Mouse (Mus musculus) embryonic fibroblast, embryonic 13.5 days (primary cell): ENCODE data around the gene Bmp2. TPM values are rescaled to one million over a fixed set of nuclear protein-coding genes. Genes with fewer than 3 reads are reported as not detected.

Experiments
- H3K27ac ChIP-seq: 2 replicates; pipeline ENCODE4 v1.5.1; 2012; ENCODE audit warnings: low read length, control low read depth, inconsistent platforms; ENCODE audit not compliant: insufficient read depth
- H3K4me1 ChIP-seq: 2 replicates; pipeline ENCODE4 v1.6.1; 2011; ENCODE audit warnings: low read length; ENCODE audit not compliant: control insufficient read depth, insufficient read depth
- H3K4me3 ChIP-seq: 2 replicates; pipeline ENCODE4 v1.5.1; 2011; ENCODE audit warnings: mild to moderate bottlenecking, control low read depth, low read length; ENCODE audit not compliant: insufficient read depth
- CTCF ChIP-seq: IDR thresholded peaks from 2 replicates; pipeline ENCODE4 v1.5.1; 2011; ENCODE audit warnings: mild to moderate bottlenecking, control low read depth, low read length, moderate library complexity, borderline replicate concordance; ENCODE audit not compliant: insufficient read depth
- POLR2A ChIP-seq: IDR thresholded peaks from 2 replicates; pipeline ENCODE4 v1.6.1; 2011; ENCODE audit warnings: low read depth, mild to moderate bottlenecking, control low read depth, low read length, moderate library complexity
- polyA plus RNA-seq: library from polyadenylated mRNA; stranded (reverse); fragments of >200 nt; gene quantifications from 2 replicates; pipeline ENCODE4 v1.2.4, GENCODE M21; 2011; ENCODE audit warnings: low read depth; ENCODE audit not compliant: missing spikeins, insufficient read length

Bmp2 gene
- polyA plus RNA-seq, result 0.42 and 0.58 TPM in 2 replicates

DNA sequence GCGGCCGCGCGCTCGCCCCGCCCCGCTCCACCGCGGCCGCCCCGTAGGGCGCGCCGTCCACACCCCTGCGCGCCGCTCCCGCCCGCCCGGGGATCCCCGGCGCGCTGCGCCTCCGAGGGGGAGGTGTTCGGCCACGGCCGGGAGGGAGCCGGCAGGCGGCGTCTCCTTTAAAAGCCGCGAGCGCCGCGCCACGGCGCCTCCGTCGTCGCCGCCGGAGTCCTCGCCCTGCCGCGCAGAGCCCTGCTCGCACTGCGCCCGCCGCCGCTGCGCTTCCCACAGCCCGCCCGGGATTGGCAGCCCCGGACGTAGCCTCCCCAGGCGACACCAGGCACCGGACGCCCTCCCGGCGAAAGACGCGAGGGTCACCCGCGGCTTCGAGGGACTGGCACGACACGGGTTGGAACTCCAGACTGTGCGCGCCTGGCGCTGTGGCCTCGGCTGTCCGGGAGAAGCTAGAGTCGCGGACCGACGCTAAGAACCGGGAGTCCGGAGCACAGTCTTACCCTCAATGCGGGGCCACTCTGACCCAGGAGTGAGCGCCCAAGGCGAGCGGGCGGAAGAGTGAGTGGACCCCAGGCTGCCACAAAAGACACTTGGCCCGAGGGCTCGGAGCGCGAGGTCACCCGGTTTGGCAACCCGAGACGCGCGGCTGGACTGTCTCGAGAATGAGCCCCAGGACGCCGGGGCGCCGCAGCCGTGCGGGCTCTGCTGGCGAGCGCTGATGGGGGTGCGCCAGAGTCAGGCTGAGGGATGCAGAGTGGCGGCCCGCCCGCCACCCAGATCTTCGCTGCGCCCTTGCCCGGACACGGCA lies at the start of gene Bmp2:
TSS of gene Bmp2 (plus strand) at position 129 of the 811 bp plus-strand sequence.
- no peak for TF ChIP-seq POLR2A
- Histone ChIP-seq H3K4me3 (peak within 1 kb of the TSS; percentile 47), H3K27ac (no peak within 1 kb of the TSS), H3K4me1 (no peaks in the 10 kb centered on the region)

DNA sequence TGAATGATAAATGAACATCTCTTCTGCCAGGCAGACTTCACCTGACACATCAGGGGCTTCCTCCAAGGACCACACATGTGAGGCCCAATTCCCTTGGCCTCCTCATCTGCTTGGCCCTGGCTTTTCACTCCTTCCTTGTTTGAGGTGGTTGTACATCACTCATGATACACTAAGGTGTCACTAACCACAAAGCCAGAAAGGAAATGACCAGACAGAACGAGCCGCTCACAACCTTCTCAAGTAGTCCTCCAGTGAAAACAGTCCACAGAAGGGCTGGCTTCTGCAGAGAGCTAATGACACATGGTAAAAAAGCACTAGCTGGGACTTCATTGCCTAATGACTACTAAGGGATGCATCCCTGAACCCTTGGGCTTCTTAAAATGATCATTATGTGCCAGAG lies 46.3 kb upstream of the Bmp2 start:
- Histone ChIP-seq H3K4me3 (no peak overlapping the region), H3K27ac (no peak overlapping the region), H3K4me1 (no peaks in the 10 kb centered on the region)
- TF ChIP-seq CTCF, result no peak
- no peak for TF ChIP-seq POLR2A

DNA sequence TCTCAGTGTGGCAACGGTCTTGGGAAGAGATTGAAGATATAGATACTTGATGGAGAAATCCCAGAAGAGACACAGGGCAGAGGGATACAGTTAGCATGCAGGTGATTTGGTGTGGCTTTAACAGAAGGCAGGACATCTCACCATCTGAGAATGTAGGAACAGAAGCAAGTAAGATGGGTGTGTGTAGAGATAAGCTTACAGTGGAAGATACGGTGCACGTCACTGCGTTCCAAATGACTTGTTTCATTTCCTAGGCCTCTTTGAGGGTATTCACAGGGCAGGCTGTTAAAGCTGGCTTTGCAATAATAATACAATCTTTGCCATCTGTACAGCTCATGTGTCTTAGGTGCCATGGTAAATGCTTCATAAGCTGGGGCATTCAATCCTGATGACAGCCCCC lies 44.9 kb upstream of the Bmp2 start:
- no peaks in the 10 kb centered on the region for H3K4me1 ChIP-seq
- no peak overlapping the region for H3K27ac ChIP-seq
- no peak for TF ChIP-seq CTCF
- no peak for TF ChIP-seq POLR2A
- H3K4me3 ChIP-seq, result no peak overlapping the region

DNA sequence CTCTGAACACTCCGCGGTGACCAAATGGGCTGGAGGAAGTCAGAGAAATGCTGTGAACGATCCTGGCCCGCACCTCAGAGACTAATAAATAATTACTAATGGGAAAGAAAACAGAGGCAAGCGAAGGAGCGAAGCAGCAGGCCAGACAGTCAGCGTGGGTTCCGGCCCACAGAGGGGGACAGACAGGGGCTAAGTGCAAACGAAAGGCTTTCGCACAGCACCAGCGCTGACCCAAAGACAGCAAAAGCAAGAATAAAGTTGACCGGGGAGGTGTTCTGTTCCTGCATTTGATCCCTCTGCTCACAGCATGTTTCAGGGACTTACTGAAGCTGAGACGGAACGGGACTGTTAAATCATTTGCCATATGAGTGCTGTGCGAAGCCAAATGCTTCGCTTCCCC lies 42.8 kb upstream of the Bmp2 start:
- Histone ChIP-seq H3K4me1 (no peaks in the 10 kb centered on the region), H3K27ac (no peak overlapping the region), H3K4me3 (no peak overlapping the region)
- TF ChIP-seq CTCF, result no peak
- TF ChIP-seq POLR2A, result no peak

DNA sequence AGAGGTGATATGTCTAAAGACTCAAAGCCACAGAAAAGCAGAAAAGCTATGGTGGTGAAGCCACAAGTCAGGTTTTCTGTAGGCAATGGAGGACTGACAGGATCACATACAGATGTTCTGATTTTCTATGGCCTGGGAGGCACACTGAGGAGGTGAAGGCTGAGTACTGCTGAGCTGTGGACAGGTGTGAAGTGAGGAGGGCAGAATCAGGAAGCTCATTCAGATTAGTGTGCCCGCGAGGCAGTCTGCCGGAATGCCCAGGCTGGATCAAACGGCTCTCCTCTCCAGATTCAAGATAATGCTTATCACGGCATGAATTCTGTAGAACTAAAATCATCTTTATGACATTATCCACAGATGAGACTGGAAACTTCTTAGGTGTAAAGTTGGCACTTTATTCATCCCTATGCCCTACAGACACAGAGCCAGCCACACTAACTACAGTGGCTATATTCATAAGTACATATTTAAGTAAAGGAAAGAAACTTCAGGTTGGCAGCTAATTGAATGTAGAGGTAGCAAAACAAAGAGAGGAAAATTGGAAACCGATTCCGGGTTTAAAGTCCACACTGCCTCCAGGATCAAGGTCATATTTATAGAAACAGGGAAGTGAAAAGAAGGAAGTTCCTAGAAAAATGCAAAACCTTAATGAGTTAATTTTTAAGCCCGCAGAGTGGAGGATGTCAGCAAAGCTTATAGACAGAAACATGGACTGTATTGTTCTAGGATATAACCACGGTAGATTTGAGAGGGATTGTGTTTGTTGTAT lies 40.8 kb upstream of the Bmp2 start:
- no peaks in the 10 kb centered on the region for H3K4me1 ChIP-seq

DNA sequence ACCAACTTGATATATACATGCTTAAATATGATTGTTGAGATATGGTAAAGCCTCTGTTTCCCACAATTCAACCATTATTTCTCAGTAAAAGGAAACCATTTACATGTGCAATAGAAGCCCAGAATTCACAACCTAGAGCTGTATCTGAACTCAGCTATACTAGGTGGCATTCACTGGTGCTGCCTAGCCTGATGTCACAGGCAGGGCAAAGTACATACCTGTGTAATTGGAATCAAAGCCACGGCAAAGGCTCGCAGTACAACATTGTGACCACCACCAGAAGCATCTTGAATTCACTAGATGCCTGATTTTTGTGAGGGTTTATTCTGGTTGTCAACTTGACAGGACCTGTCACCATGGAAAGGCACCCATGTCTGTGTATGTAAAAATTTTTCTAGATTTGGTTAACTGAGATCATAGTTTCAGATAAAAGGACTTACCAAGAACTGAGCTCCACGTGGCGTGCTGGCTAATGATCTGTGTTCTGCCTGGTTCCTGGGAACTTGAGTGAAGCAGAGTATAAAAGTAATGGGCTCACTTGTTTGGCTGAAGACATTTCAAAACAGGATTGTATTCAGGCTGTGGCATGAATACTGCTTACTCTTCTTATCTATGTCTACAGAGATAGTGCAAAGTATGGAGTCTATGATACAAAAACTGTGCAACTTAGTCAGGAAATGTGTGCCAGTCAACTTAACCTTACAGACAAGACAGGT lies 35.5 kb upstream of the Bmp2 start:
- no peak for TF ChIP-seq POLR2A
- TF ChIP-seq CTCF, result no peak
- Histone ChIP-seq H3K4me3 (no peak overlapping the region), H3K27ac (no peak overlapping the region), H3K4me1 (no peaks in the 10 kb centered on the region)

More for the DNA sequence above, 40.8 kb upstream of the Bmp2 start:
- TF ChIP-seq POLR2A (no peak), CTCF (no peak)
- H3K4me3 ChIP-seq, result no peak overlapping the region
- H3K27ac ChIP-seq, result no peak overlapping the region

DNA sequence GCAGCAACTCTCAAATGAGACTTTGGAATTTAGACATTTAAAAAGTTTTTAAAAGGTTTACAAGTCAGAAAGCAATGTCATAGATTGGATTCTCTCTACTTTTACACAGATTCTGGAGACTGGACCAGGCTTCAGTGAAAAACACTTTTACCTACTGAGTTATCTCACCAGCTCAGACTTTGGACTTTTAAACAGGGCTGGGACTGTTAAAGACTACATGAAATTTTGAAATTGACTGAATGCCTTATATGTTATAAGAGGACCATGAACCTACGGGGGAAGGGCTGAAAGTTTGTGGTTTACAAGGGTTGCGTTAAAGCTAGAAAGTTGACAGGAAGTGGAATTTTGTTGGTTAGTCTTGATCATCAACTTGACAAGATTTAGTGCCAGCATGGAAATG lies 34.1 kb upstream of the Bmp2 start:
- Histone ChIP-seq H3K27ac (no peak overlapping the region), H3K4me1 (no peaks in the 10 kb centered on the region), H3K4me3 (no peak overlapping the region)
- TF ChIP-seq CTCF, result no peak
- TF ChIP-seq POLR2A, result no peak

DNA sequence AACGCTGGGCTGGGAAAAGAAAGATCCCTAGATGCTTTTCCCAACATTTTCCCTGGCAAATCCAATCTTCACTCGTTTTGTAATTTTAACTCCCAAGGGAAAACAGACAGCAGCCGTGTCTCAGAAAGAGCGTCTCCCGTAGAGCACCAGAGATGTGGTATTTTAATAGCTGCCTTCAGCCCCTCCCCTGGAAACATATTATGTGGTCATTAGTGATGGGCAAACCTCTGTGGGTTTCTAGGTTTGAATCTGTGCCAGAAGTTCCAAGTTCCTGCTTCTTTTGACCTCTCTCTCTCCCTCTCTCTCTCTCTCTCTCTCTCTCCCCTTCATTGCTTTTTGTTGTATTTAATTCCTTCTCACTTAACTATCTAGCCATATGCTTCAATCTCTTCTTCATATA lies 30.8 kb upstream of the Bmp2 start:
- Histone ChIP-seq H3K4me3 (no peak overlapping the region), H3K4me1 (no peaks in the 10 kb centered on the region), H3K27ac (no peak overlapping the region)
- TF ChIP-seq POLR2A (no peak), CTCF (no peak)

DNA sequence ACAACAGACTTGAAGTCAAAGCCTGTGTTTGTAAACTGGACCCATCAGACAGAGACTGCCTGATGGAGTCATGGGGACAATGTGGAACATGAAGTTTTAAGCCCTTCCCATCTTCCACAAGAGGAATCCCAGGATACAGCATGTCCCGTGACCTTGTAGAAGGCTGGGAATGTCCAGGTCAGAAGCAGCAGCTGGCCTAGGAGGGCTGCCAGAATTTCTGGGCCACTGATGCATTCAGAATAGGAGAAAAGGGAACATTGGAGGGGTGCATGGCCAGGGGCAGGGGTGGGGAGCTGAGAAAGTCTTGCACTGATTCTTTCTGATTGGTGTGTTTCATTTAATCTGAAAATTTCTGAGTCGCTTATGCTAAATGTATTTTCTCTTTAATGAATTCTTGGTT lies 29.8 kb upstream of the Bmp2 start:
- no peak overlapping the region for H3K27ac ChIP-seq

DNA sequence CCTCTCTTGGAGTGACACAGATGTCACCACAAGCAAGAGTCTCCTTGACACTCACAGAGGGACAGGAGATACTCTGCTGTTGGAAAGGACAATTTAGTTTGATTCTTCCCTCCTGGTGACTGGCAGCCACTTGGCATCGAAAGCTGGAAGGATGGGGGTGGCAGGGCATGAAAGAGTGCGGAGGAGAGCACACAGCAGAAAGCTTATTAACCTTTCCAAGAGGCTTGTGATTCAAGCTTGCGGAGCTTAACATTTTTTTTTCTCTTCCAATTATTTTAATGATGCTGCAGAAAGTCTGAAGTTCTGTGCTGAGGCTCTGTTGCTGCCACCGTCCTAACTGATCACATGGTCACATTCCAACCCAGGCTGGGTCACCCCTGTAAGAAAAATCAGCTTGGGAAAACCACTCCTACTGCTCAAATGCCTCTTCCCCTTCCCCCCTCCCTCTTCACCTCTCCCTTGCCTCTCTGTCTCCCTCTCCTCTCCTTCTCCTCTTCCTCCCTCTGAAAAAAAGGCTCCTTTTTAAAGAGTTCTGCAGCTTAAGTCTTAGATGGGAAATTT lies 26.3 kb upstream of the Bmp2 start:
- Histone ChIP-seq H3K27ac (no peak overlapping the region), H3K4me3 (no peak overlapping the region), H3K4me1 (no peaks in the 10 kb centered on the region)
- TF ChIP-seq CTCF, result no peak
- no peak for TF ChIP-seq POLR2A

More for the DNA sequence above, 29.8 kb upstream of the Bmp2 start:
- TF ChIP-seq POLR2A (no peak), CTCF (no peak)
- Histone ChIP-seq H3K4me3 (no peak overlapping the region), H3K4me1 (no peaks in the 10 kb centered on the region)
